Mouse (Mus musculus): Measurements from ENCODE around the gene Mup4. TPM values are rescaled to one million over a fixed set of nuclear protein-coding genes. Genes with fewer than 3 reads are reported as not detected.
"Not testable (repeated sequence)": the region's sequence is repeated elsewhere in the genome, so short reads cannot be mapped to it uniquely, and the experiment has no call there.

Mup4 gene
- polyA plus RNA-seq (2014; fragmentation: Nextera tagmentation; extraction: Ambion mirVana) = not detected in 2 replicates

- H3K4me3 ChIP-seq (ENCODE audit: low read depth, low read length) = no peak within 1 kb of the TSS
- H3K4me1 ChIP-seq (ENCODE audit: control insufficient read depth, insufficient read depth, low read length) = no peaks in the 10 kb centered on the region
- no peaks in the 10 kb centered on the region for H3K36me3 ChIP-seq (replicated peaks; ENCODE audit: control insufficient read depth, insufficient read depth, low read depth, low read length)
- no peak within 1 kb of the TSS for H3K27ac ChIP-seq (replicated peaks; ENCODE audit: low read depth, low read length)
- 90% methylated on average over 3 of the region's 3 CpGs for WGBS
- ATAC-seq (replicated peaks; ENCODE audit: insufficient number of reproducible peaks, low FRiP score, low TSS enrichment, low read depth) = no peak
- no peak within 1 kb of the TSS for H3K9ac ChIP-seq (replicated peaks; ENCODE audit: low read length)
- H3K9me3 ChIP-seq (replicated peaks; ENCODE audit: control insufficient read depth, low read length) = no peaks in the 10 kb centered on the region
- H3K4me2 ChIP-seq (ENCODE audit: low read depth, low read length) = no peak within 1 kb of the TSS
- no peak for DNase-seq (ENCODE audit: low spot score)
- no peaks in the 10 kb centered on the region for H3K27me3 ChIP-seq (ENCODE audit: control insufficient read depth, insufficient read depth, low read length)
These were observed at the start of gene Mup4 for GRCm38 (mm10) chr4:59960610-59961009. Mup4 (minus strand) TSS chr4:59960710.

- not testable (repeated sequence) for H3K9ac ChIP-seq (replicated peaks; ENCODE audit: low read length); H3K27ac ChIP-seq (replicated peaks; ENCODE audit: low read depth, low read length); H3K4me1 ChIP-seq (ENCODE audit: control insufficient read depth, insufficient read depth, low read length); DNase-seq (ENCODE audit: low spot score); ATAC-seq (replicated peaks; ENCODE audit: insufficient number of reproducible peaks, low FRiP score, low TSS enrichment, low read depth); H3K36me3 ChIP-seq (replicated peaks; ENCODE audit: control insufficient read depth, insufficient read depth, low read depth, low read length); H3K9me3 ChIP-seq (replicated peaks; ENCODE audit: control insufficient read depth, low read length); H3K4me3 ChIP-seq (ENCODE audit: low read depth, low read length); H3K4me2 ChIP-seq (ENCODE audit: low read depth, low read length); H3K27me3 ChIP-seq (ENCODE audit: control insufficient read depth, insufficient read depth, low read length)
These were observed 37.4 kb upstream of the Mup4 start for GRCm38 (mm10) chr4:59997894-59998293.

- Histone ChIP-seq H3K27me3 (ENCODE audit: control insufficient read depth, insufficient read depth, low read length) (no peaks in the 10 kb centered on the region), H3K4me2 (ENCODE audit: low read depth, low read length) (no peak within 1 kb of the TSS), H3K4me1 (ENCODE audit: control insufficient read depth, insufficient read depth, low read length) (no peaks in the 10 kb centered on the region), H3K4me3 (ENCODE audit: low read depth, low read length) (no peak within 1 kb of the TSS), H3K9ac (replicated peaks; ENCODE audit: low read length) (no peak within 1 kb of the TSS), H3K36me3 (replicated peaks; ENCODE audit: control insufficient read depth, insufficient read depth, low read depth, low read length) (no peaks in the 10 kb centered on the region), H3K27ac (replicated peaks; ENCODE audit: low read depth, low read length) (no peak within 1 kb of the TSS), H3K9me3 (replicated peaks; ENCODE audit: control insufficient read depth, low read length) (no peaks in the 10 kb centered on the region)
- ATAC-seq (replicated peaks; ENCODE audit: insufficient number of reproducible peaks, low FRiP score, low TSS enrichment, low read depth) = no peak
- DNase-seq (ENCODE audit: low spot score) = no peak
- WGBS = 43% methylated on average over 3 of the region's 3 CpGs
These were observed 3.2 kb upstream of the Mup4 start, which contains the start of gene Mup6 for GRCm38 (mm10) chr4:59963405-59964344. Mup6 (plus strand) TSS chr4:59964294.

GRCm38 (mm10) chr4:59937543-59937942 lies 23.0 kb downstream of the Mup4 start:
- H3K27me3 ChIP-seq (ENCODE audit: control insufficient read depth, insufficient read depth, low read length) = no peaks in the 10 kb centered on the region
- no peaks in the 10 kb centered on the region for H3K4me1 ChIP-seq (ENCODE audit: control insufficient read depth, insufficient read depth, low read length)
- DNase-seq (ENCODE audit: low spot score) = no peak
- no peaks in the 10 kb centered on the region for H3K9me3 ChIP-seq (replicated peaks; ENCODE audit: control insufficient read depth, low read length)
- H3K9ac ChIP-seq (replicated peaks; ENCODE audit: low read length) = no peak overlapping the region
- whole genome bisulfite sequencing = 65% methylated on average over 2 of the region's 2 CpGs
- H3K4me3 ChIP-seq (ENCODE audit: low read depth, low read length) = no peak overlapping the region
- H3K36me3 ChIP-seq (replicated peaks; ENCODE audit: control insufficient read depth, insufficient read depth, low read depth, low read length) = no peaks in the 10 kb centered on the region
- H3K4me2 ChIP-seq (ENCODE audit: low read depth, low read length) = no peak overlapping the region
- H3K27ac ChIP-seq (replicated peaks; ENCODE audit: low read depth, low read length) = no peak overlapping the region
- no peak for ATAC-seq (replicated peaks; ENCODE audit: insufficient number of reproducible peaks, low FRiP score, low TSS enrichment, low read depth)

- H3K27ac ChIP-seq (replicated peaks; ENCODE audit: low read depth, low read length) = no peak overlapping the region
- 60% methylated on average over 6 of the region's 6 CpGs for WGBS
- peak; percentile 54 for DNase-seq (ENCODE audit: low spot score)
- ATAC-seq (replicated peaks; ENCODE audit: insufficient number of reproducible peaks, low FRiP score, low TSS enrichment, low read depth) = peak; percentile 79
- no peaks in the 10 kb centered on the region for H3K27me3 ChIP-seq (ENCODE audit: control insufficient read depth, insufficient read depth, low read length)
- H3K4me3 ChIP-seq (ENCODE audit: low read depth, low read length) = no peak overlapping the region
- H3K36me3 ChIP-seq (replicated peaks; ENCODE audit: control insufficient read depth, insufficient read depth, low read depth, low read length) = no peaks in the 10 kb centered on the region
- H3K9me3 ChIP-seq (replicated peaks; ENCODE audit: control insufficient read depth, low read length) = no peaks in the 10 kb centered on the region
- H3K4me2 ChIP-seq (ENCODE audit: low read depth, low read length) = no peak overlapping the region
- H3K4me1 ChIP-seq (ENCODE audit: control insufficient read depth, insufficient read depth, low read length) = no peaks in the 10 kb centered on the region
- H3K9ac ChIP-seq (replicated peaks; ENCODE audit: low read length) = no peak overlapping the region
These were observed 27.8 kb downstream of the Mup4 start for GRCm38 (mm10) chr4:59932505-59933281.

GRCm38 (mm10) chr4:59928347-59928746 lies 32.2 kb downstream of the Mup4 start:
- H3K4me1 ChIP-seq (ENCODE audit: control insufficient read depth, insufficient read depth, low read length) = no peaks in the 10 kb centered on the region
- H3K36me3 ChIP-seq (replicated peaks; ENCODE audit: control insufficient read depth, insufficient read depth, low read depth, low read length) = no peaks in the 10 kb centered on the region
- no peaks in the 10 kb centered on the region for H3K27me3 ChIP-seq (ENCODE audit: control insufficient read depth, insufficient read depth, low read length)
- ATAC-seq (replicated peaks; ENCODE audit: insufficient number of reproducible peaks, low FRiP score, low TSS enrichment, low read depth) (no peak), DNase-seq (ENCODE audit: low spot score) (peak; percentile 70)
- H3K4me2 ChIP-seq (ENCODE audit: low read depth, low read length) = no peak overlapping the region
- no peak overlapping the region for H3K27ac ChIP-seq (replicated peaks; ENCODE audit: low read depth, low read length)
- WGBS = 22% methylated on average over 6 of the region's 6 CpGs
- H3K9ac ChIP-seq (replicated peaks; ENCODE audit: low read length) = no peak overlapping the region
- H3K9me3 ChIP-seq (replicated peaks; ENCODE audit: control insufficient read depth, low read length) = no peaks in the 10 kb centered on the region
- no peak overlapping the region for H3K4me3 ChIP-seq (ENCODE audit: low read depth, low read length)

- WGBS = 82% methylated on average over 3 of the region's 3 CpGs
- H3K4me2 ChIP-seq (ENCODE audit: low read depth, low read length) = no peak overlapping the region
- H3K36me3 ChIP-seq (replicated peaks; ENCODE audit: control insufficient read depth, insufficient read depth, low read depth, low read length) = no peaks in the 10 kb centered on the region
- DNase-seq (ENCODE audit: low spot score) (no peak), ATAC-seq (replicated peaks; ENCODE audit: insufficient number of reproducible peaks, low FRiP score, low TSS enrichment, low read depth) (0 out of 2 replicates have a peak, but pooled peaks have one; percentile 29)
- H3K9ac ChIP-seq (replicated peaks; ENCODE audit: low read length) = no peak overlapping the region
- H3K27me3 ChIP-seq (ENCODE audit: control insufficient read depth, insufficient read depth, low read length) = no peaks in the 10 kb centered on the region
- H3K4me3 ChIP-seq (ENCODE audit: low read depth, low read length) = no peak overlapping the region
- H3K4me1 ChIP-seq (ENCODE audit: control insufficient read depth, insufficient read depth, low read length) = no peaks in the 10 kb centered on the region
- H3K27ac ChIP-seq (replicated peaks; ENCODE audit: low read depth, low read length) = no peak overlapping the region
- H3K9me3 ChIP-seq (replicated peaks; ENCODE audit: control insufficient read depth, low read length) = no peaks in the 10 kb centered on the region
These were observed 32.8 kb downstream of the Mup4 start for GRCm38 (mm10) chr4:59927666-59928065.

GRCm38 (mm10) chr4:59925082-59925481 lies 35.4 kb downstream of the Mup4 start:
- Histone ChIP-seq H3K27me3 (ENCODE audit: control insufficient read depth, insufficient read depth, low read length) (no peaks in the 10 kb centered on the region), H3K4me1 (ENCODE audit: control insufficient read depth, insufficient read depth, low read length) (no peaks in the 10 kb centered on the region), H3K9me3 (replicated peaks; ENCODE audit: control insufficient read depth, low read length) (no peaks in the 10 kb centered on the region), H3K9ac (replicated peaks; ENCODE audit: low read length) (no peak overlapping the region), H3K4me2 (ENCODE audit: low read depth, low read length) (no peak overlapping the region), H3K36me3 (replicated peaks; ENCODE audit: control insufficient read depth, insufficient read depth, low read depth, low read length) (no peaks in the 10 kb centered on the region), H3K27ac (replicated peaks; ENCODE audit: low read depth, low read length) (no peak overlapping the region), H3K4me3 (ENCODE audit: low read depth, low read length) (no peak overlapping the region)
- 84% methylated on average over 9 of the region's 9 CpGs for WGBS
- DNase-seq (ENCODE audit: low spot score) (no peak), ATAC-seq (replicated peaks; ENCODE audit: insufficient number of reproducible peaks, low FRiP score, low TSS enrichment, low read depth) (no peak)

Data from embryonic facial prominence, embryonic 11.5 days (tissue).